In the genomic region with DNA sequence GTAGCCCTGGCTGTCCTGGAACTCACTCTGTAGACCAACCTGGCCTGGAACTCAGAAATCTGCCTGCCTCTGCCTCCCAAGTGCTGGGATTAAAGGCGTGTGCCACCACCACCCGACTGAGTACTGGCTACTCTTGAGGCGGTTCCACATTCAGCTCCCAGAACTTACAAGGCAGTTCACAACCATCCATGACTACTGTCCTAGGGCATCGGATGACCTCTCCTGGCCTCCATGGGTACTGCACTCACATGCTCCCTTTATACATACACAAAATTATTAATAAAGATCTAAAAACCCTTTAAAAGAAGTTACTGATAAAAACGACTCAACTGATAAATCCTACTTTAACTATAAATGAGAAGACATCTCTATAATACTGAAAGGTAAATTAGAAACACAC, we compare ENCODE assay signal across 27 mouse cellular contexts. TPM values are rescaled to one million over a fixed set of nuclear protein-coding genes. Genes with fewer than 3 reads are reported as not detected.
DNase-seq lines count a peak whose midpoint lies in the region; ATAC-seq and TF ChIP-seq lines count a peak whose summit lies in the region.
"Had no signal": no experiment of that assay in that cellular context is flagged by ENCODE, and none has a peak within 500 bp of the region (broad histone marks: within the 10 kb centered on the region; RNA-seq: fewer than 3 reads in every experiment).

No protein-coding gene starts in this region.

- H3K4me3 ChIP-seq in kidney, postnatal 0 days (replicated peaks; ENCODE audit: low read depth, low read length), result no peak overlapping the region
- no peak overlapping the region for H3K4me3 ChIP-seq in kidney, embryonic 15.5 days (replicated peaks)
- H3K4me3 ChIP-seq: embryonic facial prominence, embryonic 12.5 days; heart, embryonic 12.5 days; left cerebral cortex, adult 2 months; limb, embryonic 15.5 days had no signal

- H3K27ac ChIP-seq in kidney, postnatal 0 days, result no peak overlapping the region
- no peak overlapping the region for H3K27ac ChIP-seq in kidney, embryonic 15.5 days
- H3K27ac ChIP-seq: embryonic facial prominence, embryonic 12.5 days; hindbrain, embryonic 14.5 days; left cerebral cortex, adult 2 months; limb, embryonic 15.5 days had no signal

- no peak for ATAC-seq in kidney, postnatal 0 days (replicated peaks; ENCODE audit: low FRiP score, low read depth)
- ATAC-seq in kidney, embryonic 15.5 days (replicated peaks; ENCODE audit: low FRiP score), result no peak
- ATAC-seq: forebrain, postnatal 0 days; inflammation-experienced regulatory T-cells, adult 6 months had no signal

- WGBS in kidney, postnatal 0 days, result 94% methylated on average over 5 of the region's 5 CpGs
- 94% methylated on average over 5 of the region's 5 CpGs for WGBS in kidney, embryonic 15.5 days

- no peaks in the 10 kb centered on the region for H3K36me3 ChIP-seq in kidney, postnatal 0 days (ENCODE audit: insufficient read depth, low read length)
- H3K36me3 ChIP-seq in kidney, embryonic 15.5 days, result no peaks in the 10 kb centered on the region
- H3K36me3 ChIP-seq: embryonic facial prominence, embryonic 12.5 days; heart, embryonic 12.5 days; limb, embryonic 15.5 days had no signal

- TF ChIP-seq CTCF in kidney, postnatal 0 days (IDR thresholded peaks at IDR 0.05; ENCODE audit: low read depth), result 0 out of 2 replicates have a peak, but pooled peaks have one; percentile 7
- 0 out of 2 replicates have a peak, but pooled peaks have one; percentile 8 for TF ChIP-seq CTCF in brain, embryonic 14.5 days (IDR thresholded peaks at IDR 0.05; ENCODE audit: borderline replicate concordance, extremely low read depth, insufficient read depth, insufficient read length)

- H3K4me1 ChIP-seq in kidney, postnatal 0 days (replicated peaks; ENCODE audit: insufficient read depth, low read length), result no peaks in the 10 kb centered on the region
- no peaks in the 10 kb centered on the region for H3K4me1 ChIP-seq in kidney, embryonic 15.5 days
- H3K4me1 ChIP-seq: embryonic facial prominence, embryonic 12.5 days; heart, embryonic 12.5 days; limb, embryonic 15.5 days had no signal

- TF ChIP-seq POLR2A in brain, embryonic 14.5 days (IDR thresholded peaks at IDR 0.05; ENCODE audit: borderline replicate concordance, extremely low read depth, insufficient read depth, insufficient read length, poor library complexity, severe bottlenecking), result no peak

- H3K4me2 ChIP-seq in kidney, postnatal 0 days (ENCODE audit: low read length), result no peak overlapping the region
- no peak overlapping the region for H3K4me2 ChIP-seq in kidney, embryonic 15.5 days
- H3K4me2 ChIP-seq: embryonic facial prominence, embryonic 12.5 days; heart, embryonic 12.5 days; hindbrain, embryonic 14.5 days; limb, embryonic 15.5 days; midbrain, embryonic 11.5 days had no signal

- H3K9ac ChIP-seq in kidney, postnatal 0 days (ENCODE audit: low read depth, low read length), result no peak overlapping the region
- H3K9ac ChIP-seq in kidney, embryonic 15.5 days, result no peak overlapping the region
- H3K9ac ChIP-seq: embryonic facial prominence, embryonic 12.5 days; forebrain, postnatal 0 days; heart, embryonic 12.5 days; hindbrain, embryonic 14.5 days; limb, embryonic 15.5 days had no signal

- no peak for DNase-seq in kidney, postnatal 0 days (ENCODE audit: low spot score)
- DNase-seq in A20 (ENCODE audit: low read depth, low spot score) (peak; percentile 1), ES-CJ7 (ENCODE audit: low read depth, low spot score) (peak; percentile 53)
- DNase-seq in brain, embryonic 14.5 days (ENCODE audit: low read depth), result no peak
- DNase-seq in urinary bladder, adult 18-20 months (ENCODE audit: low spot score in 2 of 2), result no peak
- DNase-seq in spleen, postnatal 14 days (ENCODE audit: low spot score in 2 of 2), result no peak
- DNase-seq: adrenal gland, postnatal 36 days; cerebellum, adult 11 months; cerebellum, postnatal 10 days; forebrain, postnatal 0 days; gastrocnemius, postnatal 14 days; heart, adult 11 months; heart, postnatal 36 days; kidney, postnatal 10 days; left cerebral cortex, postnatal 4 days; lung, postnatal 14 days; thymus, postnatal 14 days had no signal

- H3K27me3 ChIP-seq in kidney, postnatal 0 days (ENCODE audit: insufficient read depth, low read length), result no peaks in the 10 kb centered on the region
- no peaks in the 10 kb centered on the region for H3K27me3 ChIP-seq in kidney, embryonic 15.5 days
- H3K27me3 ChIP-seq: embryonic facial prominence, embryonic 12.5 days; heart, embryonic 12.5 days; limb, embryonic 15.5 days had no signal

- H3K9me3 ChIP-seq in kidney, postnatal 0 days (replicated peaks; ENCODE audit: low read length), result no peaks in the 10 kb centered on the region
- H3K9me3 ChIP-seq in kidney, embryonic 15.5 days (replicated peaks), result no peaks in the 10 kb centered on the region
- H3K9me3 ChIP-seq: embryonic facial prominence, embryonic 12.5 days; limb, embryonic 15.5 days had no signal

RNA-seq across cellular contexts. Expression of a gene that starts 18.6 kb away (rescaled TPM):
- 0.14 and 0.19 TPM in 2 replicates for polyA plus RNA-seq in kidney, postnatal 0 days (2015; fragmentation: Nextera tagmentation; extraction: Ambion mirVana)
- 0.17 and 0.30 TPM in 2 replicates for polyA plus RNA-seq in kidney, embryonic 15.5 days (2015; fragmentation: Nextera tagmentation; extraction: Ambion mirVana)
- polyA plus RNA-seq in brain, embryonic 14.5 days (2012; rRNA removed), result 1.3 and 3.5 TPM in 2 replicates
- polyA plus RNA-seq: forebrain, embryonic 11.5 days; inflammation-experienced regulatory T-cells, adult 6 months; liver, embryonic 16.5 days had no signal

Comparison
In these comparisons a context has a peak if more than half of its experiments do, and no peak if none do; other contexts are left out.
1. DNase-seq: peak in A20 (single experiment) and ES-CJ7 (single experiment); none in kidney, postnatal 0 days (single experiment), brain, embryonic 14.5 days (single experiment), urinary bladder, adult 18-20 months (0 of 2) and spleen, postnatal 14 days (0 of 2).